Comparison of ENCODE assay signal across 8 mouse cellular contexts in genomic region chr3:96557694-96558093, GRCm38 (mm10). TPM values are rescaled to one million over a fixed set of nuclear protein-coding genes. Genes with fewer than 3 reads are reported as not detected.
A peak's percentile ranks its signal among the peaks of the same experiment; 100 is the strongest.
DNase-seq lines count a peak whose midpoint lies in the region; ATAC-seq and TF ChIP-seq lines count a peak whose summit lies in the region.

Gene Txnip, plus strand, starts transcription at chr3:96557957.

- peak within 1 kb of the TSS; percentile 89 for H3K4me2 ChIP-seq in embryonic facial prominence, embryonic 13.5 days
- peak within 1 kb of the TSS; percentile 76 for H3K4me2 ChIP-seq in limb, embryonic 12.5 days
- H3K4me2 ChIP-seq in midbrain, embryonic 15.5 days = peak within 1 kb of the TSS; percentile 85

- peak; percentile 98 for TF ChIP-seq POLR2A in kidney, adult 2 months (IDR thresholded peaks at IDR 0.05; ENCODE audit: low read depth, low read length)
- peak; percentile 99 for TF ChIP-seq POLR2A in spleen, adult 2 months (IDR thresholded peaks at IDR 0.05; ENCODE audit: low read depth, low read length)

- peaks cover 46% of the 10 kb centered on the region for H3K4me1 ChIP-seq in embryonic facial prominence, embryonic 13.5 days
- peaks cover 15% of the 10 kb centered on the region; the same call in 1 of the 2 replicates for H3K4me1 ChIP-seq in kidney, adult 2 months (ENCODE audit: control insufficient read depth, insufficient read depth, low read length)
- H3K4me1 ChIP-seq in limb, embryonic 12.5 days (replicated peaks) = peaks cover 51% of the 10 kb centered on the region
- H3K4me1 ChIP-seq in midbrain, embryonic 15.5 days = peaks cover 49% of the 10 kb centered on the region
- H3K4me1 ChIP-seq in spleen, adult 2 months (ENCODE audit: control insufficient read depth, insufficient read depth, insufficient read length) = peaks cover 24% of the 10 kb centered on the region; the same call in 1 of the 2 replicates

- no peaks in the 10 kb centered on the region for H3K27me3 ChIP-seq in embryonic facial prominence, embryonic 13.5 days
- H3K27me3 ChIP-seq in kidney, adult 2 months (replicated peaks; ENCODE audit: control insufficient read depth, insufficient read depth, low read length) = no peaks in the 10 kb centered on the region
- no peaks in the 10 kb centered on the region for H3K27me3 ChIP-seq in limb, embryonic 12.5 days
- H3K27me3 ChIP-seq in midbrain, embryonic 15.5 days (replicated peaks) = no peaks in the 10 kb centered on the region
- H3K27me3 ChIP-seq in spleen, adult 2 months (ENCODE audit: control insufficient read depth, insufficient read depth, low read length) = no peaks in the 10 kb centered on the region

- peak within 1 kb of the TSS; percentile 92 for H3K27ac ChIP-seq in embryonic facial prominence, embryonic 13.5 days
- peak within 1 kb of the TSS; percentile 99 for H3K27ac ChIP-seq in kidney, adult 2 months (ENCODE audit: insufficient read depth, low read depth, low read length)
- peak within 1 kb of the TSS; percentile 90 for H3K27ac ChIP-seq in limb, embryonic 12.5 days
- peak within 1 kb of the TSS; percentile 83 for H3K27ac ChIP-seq in midbrain, embryonic 15.5 days
- peak within 1 kb of the TSS; percentile 99 for H3K27ac ChIP-seq in spleen, adult 2 months (ENCODE audit: insufficient read depth, low read length)

- H3K9me3 ChIP-seq in embryonic facial prominence, embryonic 13.5 days = no peaks in the 10 kb centered on the region
- no peaks in the 10 kb centered on the region for H3K9me3 ChIP-seq in limb, embryonic 12.5 days
- H3K9me3 ChIP-seq in midbrain, embryonic 15.5 days = no peaks in the 10 kb centered on the region

- H3K4me3 ChIP-seq in embryonic facial prominence, embryonic 13.5 days = peak within 1 kb of the TSS; percentile 79
- H3K4me3 ChIP-seq in kidney, adult 2 months (ENCODE audit: insufficient read depth, low read depth, low read length) = peak within 1 kb of the TSS; percentile 72
- peak within 1 kb of the TSS; percentile 65 for H3K4me3 ChIP-seq in limb, embryonic 12.5 days (replicated peaks)
- peak within 1 kb of the TSS; percentile 69 for H3K4me3 ChIP-seq in midbrain, embryonic 15.5 days
- H3K4me3 ChIP-seq in spleen, adult 2 months (ENCODE audit: extremely low read depth, insufficient read depth, insufficient read length) = peak within 1 kb of the TSS; percentile 99

- peak within 1 kb of the TSS; percentile 93 for H3K9ac ChIP-seq in embryonic facial prominence, embryonic 13.5 days
- H3K9ac ChIP-seq in limb, embryonic 12.5 days (replicated peaks) = peak within 1 kb of the TSS; percentile 74
- H3K9ac ChIP-seq in midbrain, embryonic 15.5 days = peak within 1 kb of the TSS; percentile 53

- peak; percentile 97 for DNase-seq in 3134 (ENCODE audit: extremely low read depth, insufficient read length, low spot score)
- DNase-seq in adrenal gland, postnatal 36 days = peak; percentile 100
- peak; percentile 100 for DNase-seq in heart, adult 18-20 months
- DNase-seq in kidney, adult 2 months = peak; percentile 100
- DNase-seq in spleen, adult 2 months (ENCODE audit: low read depth in 1 of 2, low spot score in 2 of 2) = peak; percentile 98 to 100

- peak; percentile 99 for ATAC-seq in embryonic facial prominence, embryonic 13.5 days (ENCODE audit: insufficient number of reproducible peaks, insufficient read depth, low FRiP score, low TSS enrichment, low read depth)
- peak; percentile 99 for ATAC-seq in limb, embryonic 12.5 days (ENCODE audit: insufficient number of reproducible peaks, insufficient read depth, low FRiP score, low TSS enrichment, low read depth)
- peak; percentile 99 for ATAC-seq in midbrain, embryonic 15.5 days (replicated peaks)

- peak; percentile 39; the same call in 1 of the 2 replicates for TF ChIP-seq CTCF in kidney, adult 2 months (conservative IDR thresholded peaks at IDR 0.05; ENCODE audit: insufficient read depth, insufficient read length, low read depth, low read length)
- TF ChIP-seq CTCF in spleen, adult 2 months (IDR thresholded peaks at IDR 0.05; ENCODE audit: extremely low read depth, insufficient read depth, insufficient read length, insufficient replicate concordance) = peak; percentile 34; the same call in 1 of the 2 replicates

- H3K36me3 ChIP-seq in embryonic facial prominence, embryonic 13.5 days = peaks cover 22% of the 10 kb centered on the region
- H3K36me3 ChIP-seq in kidney, adult 2 months (ENCODE audit: control insufficient read depth, insufficient read depth, low read length) = peaks cover 28% of the 10 kb centered on the region
- H3K36me3 ChIP-seq in limb, embryonic 12.5 days = peaks cover 24% of the 10 kb centered on the region
- no peaks in the 10 kb centered on the region for H3K36me3 ChIP-seq in midbrain, embryonic 15.5 days (replicated peaks)
- H3K36me3 ChIP-seq in spleen, adult 2 months (ENCODE audit: control insufficient read depth, insufficient read depth, low read length) = peaks cover 26% of the 10 kb centered on the region

- WGBS in embryonic facial prominence, embryonic 13.5 days = under 1% methylated on average over 26 of the region's 26 CpGs
- under 1% methylated on average over 26 of the region's 26 CpGs for WGBS in kidney, adult 2 months
- WGBS in limb, embryonic 12.5 days = under 1% methylated on average over 26 of the region's 26 CpGs
- 0% methylated on average over 26 of the region's 26 CpGs for WGBS in midbrain, embryonic 15.5 days
- under 1% methylated on average over 26 of the region's 26 CpGs for WGBS in spleen, adult 2 months

RNA-seq across cellular contexts. Expression of gene Txnip, which starts in this region (rescaled TPM):
- 100 to 1,000 TPM; 515 to 572 TPM for total RNA-seq in adrenal gland, postnatal 36 days (2021)
- polyA plus RNA-seq in embryonic facial prominence, embryonic 13.5 days (2015; fragmentation: Nextera tagmentation; extraction: Ambion mirVana) = 113 and 137 TPM in 2 replicates
- total RNA-seq in heart, adult 18-20 months (2021) = 100 to 1,000 TPM; 435 to 530 TPM
- polyA plus RNA-seq in kidney, adult 2 months (2012; rRNA removed) = 514 and 518 TPM in 2 replicates
- polyA plus RNA-seq in limb, embryonic 12.5 days (2016; fragmentation: Nextera tagmentation; extraction: Ambion mirVana) = 68.2 and 70.9 TPM in 2 replicates
- 52.0 TPM in 2 replicates for polyA plus RNA-seq in midbrain, embryonic 15.5 days (2015; fragmentation: Nextera tagmentation; extraction: Ambion mirVana)
- 423 and 439 TPM in 2 replicates for polyA plus RNA-seq in spleen, adult 2 months (2012; rRNA removed)

Comparison
In these comparisons a context has a peak if more than half of its experiments do, and no peak if none do; other contexts are left out.
1. Peak in every context shown above with its lines: DNase-seq, ATAC-seq, H3K4me3 ChIP-seq and H3K27ac ChIP-seq.